Mouse (Mus musculus) bone marrow macrophage, adult 2 months (primary cell): Measurements from ENCODE around the gene Btg1. TPM values are rescaled to one million over a fixed set of nuclear protein-coding genes. Genes with fewer than 3 reads are reported as not detected.
A peak's percentile ranks its signal among the peaks of the same experiment; 100 is the strongest.

Source experiments
- H3K27ac ChIP-seq: 2 replicates; pipeline ENCODE4 v1.5.1; 2012; ENCODE audit warnings: low read depth, low read length; ENCODE audit not compliant: insufficient read depth
- H3K4me1 ChIP-seq: 2 replicates; pipeline ENCODE4 v1.6.1; 2012; ENCODE audit warnings: low read length; ENCODE audit not compliant: control insufficient read depth, insufficient read depth
- H3K4me3 ChIP-seq: 2 replicates; pipeline ENCODE4 v1.5.1; 2012; ENCODE audit warnings: mild to moderate bottlenecking, low read length, moderate library complexity; ENCODE audit not compliant: insufficient read depth
- CTCF ChIP-seq: IDR thresholded peaks from 2 replicates; pipeline ENCODE4 v1.5.1; 2012; ENCODE audit warnings: low read depth, mild to moderate bottlenecking, low read length, moderate library complexity
- POLR2A ChIP-seq: IDR thresholded peaks from 2 replicates; pipeline ENCODE4 v1.6.1; 2012; ENCODE audit warnings: mild to moderate bottlenecking, low read depth, low read length, borderline replicate concordance
- polyA plus RNA-seq: library from polyadenylated mRNA; stranded (reverse); fragments of >200 nt; gene quantifications from 2 replicates; pipeline ENCODE4 v1.2.4, GENCODE M21; 2012; ENCODE audit not compliant: missing spikeins, insufficient read depth, insufficient read length

Btg1 gene
- polyA plus RNA-seq, 1 experiment, result 175 TPM

- H3K27ac ChIP-seq, result no peak overlapping the region
- H3K4me1 ChIP-seq, result peaks cover 20% of the 10 kb centered on the region
- TF ChIP-seq CTCF (no peak), POLR2A (no peak)
- no peak overlapping the region for H3K4me3 ChIP-seq
Observed at GRCm38 (mm10) chr10:96607617-96608185, 9.1 kb upstream of the Btg1 start.

GRCm38 (mm10) chr10:96609356-96610345, 7.2 kb upstream of the Btg1 start:
- H3K4me1 ChIP-seq, result peaks cover 21% of the 10 kb centered on the region
- no peak overlapping the region for H3K4me3 ChIP-seq
- H3K27ac ChIP-seq, result no peak overlapping the region
- TF ChIP-seq POLR2A, result no peak
- TF ChIP-seq CTCF, result no peak

- peak overlapping the region; percentile 80 for H3K27ac ChIP-seq
- TF ChIP-seq POLR2A (peak; percentile 5; the same call in 1 of the 2 replicates), CTCF (no peak)
- H3K4me3 ChIP-seq, result peak overlapping the region; percentile 76
- H3K4me1 ChIP-seq, result peaks cover 3% of the 10 kb centered on the region; the same call in 1 of the 2 replicates
Observed at GRCm38 (mm10) chr10:96616001-96616708, 651 bp upstream of the Btg1 start.

GRCm38 (mm10) chr10:96617221-96617950, 580 bp downstream of the Btg1 start:
- Histone ChIP-seq H3K27ac (peak overlapping the region; percentile 87), H3K4me1 (peaks cover 12% of the 10 kb centered on the region), H3K4me3 (peak overlapping the region; percentile 79)
- TF ChIP-seq CTCF, result no peak
- TF ChIP-seq POLR2A, result no peak

GRCm38 (mm10) chr10:96617951-96618575, 1.3 kb downstream of the Btg1 start:
- Histone ChIP-seq H3K4me3 (peak overlapping the region; percentile 79), H3K4me1 (peaks cover 16% of the 10 kb centered on the region), H3K27ac (peak overlapping the region; percentile 87)
- TF ChIP-seq CTCF (no peak), POLR2A (no peak)

GRCm38 (mm10) chr10:96619951-96620889, 3.4 kb downstream of the Btg1 start:
- H3K27ac ChIP-seq, result peak overlapping the region; percentile 58

GRCm38 (mm10) chr10:96620890-96621271, 4.1 kb downstream of the Btg1 start:
- H3K27ac ChIP-seq, result 0 out of 2 replicates have a peak overlapping the region, but pooled peaks have one; percentile 17
- peaks cover 29% of the 10 kb centered on the region for H3K4me1 ChIP-seq
- TF ChIP-seq CTCF (no peak), POLR2A (no peak)
- peak overlapping the region; percentile 65 for H3K4me3 ChIP-seq

More at GRCm38 (mm10) chr10:96619951-96620889, 3.4 kb downstream of the Btg1 start:
- TF ChIP-seq CTCF (no peak), POLR2A (no peak)
- Histone ChIP-seq H3K4me1 (peaks cover 24% of the 10 kb centered on the region), H3K4me3 (peak overlapping the region; percentile 65)
